Mouse (Mus musculus) G1E (cell line): ENCODE results near the gene Ormdl1. TPM values are rescaled to one million over a fixed set of nuclear protein-coding genes. Genes with fewer than 3 reads are reported as not detected.
"Not testable (repeated sequence)": the region's sequence is repeated elsewhere in the genome, so short reads cannot be mapped to it uniquely, and the experiment has no call there.

ENCODE experiments used
- ATAC-seq: 2 replicates; pipeline ENCODE4 v1.8.0; 2016; ENCODE audit warnings: mild to moderate bottlenecking; ENCODE audit not compliant: insufficient number of reproducible peaks, poor library complexity, low FRiP score, severe bottlenecking; ENCODE audit errors: extremely low read depth
- DNase-seq: peaks from one replicate; pipeline ENCODE4 v3.0.0; 2012; ENCODE audit warnings: low spot score
- H3K27me3 ChIP-seq: 2 replicates; pipeline ENCODE4 v1.6.1; 2012; ENCODE audit warnings: mild to moderate bottlenecking, low read length, inconsistent platforms; ENCODE audit not compliant: insufficient read depth
- H3K36me3 ChIP-seq: replicated peaks from 2 replicates; pipeline ENCODE3; 2012; ENCODE audit warnings: mild to moderate bottlenecking, inconsistent platforms
- H3K4me1 ChIP-seq: 2 replicates; pipeline ENCODE4 v1.6.1; 2012; ENCODE audit warnings: low read depth, low read length, inconsistent platforms, mixed read lengths; ENCODE audit not compliant: insufficient read depth
- H3K4me3 ChIP-seq: 2 replicates; pipeline ENCODE4 v1.5.1; 2012; ENCODE audit warnings: low read depth, mild to moderate bottlenecking, inconsistent platforms, low read length, moderate library complexity, mixed read lengths
- H3K9me3 ChIP-seq: replicated peaks from 2 replicates; pipeline ENCODE4 v1.6.1; 2012; ENCODE audit warnings: inconsistent platforms
- CTCF ChIP-seq: IDR thresholded peaks from 2 replicates; pipeline ENCODE4 v1.5.1; 2012; ENCODE audit warnings: low read depth, low read length, inconsistent platforms, mixed read lengths
- GATA1 ChIP-seq: IDR thresholded peaks from 2 replicates; pipeline ENCODE4 v1.6.1; 2012; ENCODE audit warnings: borderline replicate concordance, low read length, inconsistent platforms, mixed read lengths
- GATA2 ChIP-seq: IDR thresholded peaks from 2 replicates; pipeline ENCODE4 v1.6.1; 2012; ENCODE audit warnings: low read depth, low read length, inconsistent platforms, borderline replicate concordance
- POLR2AphosphoS5 ChIP-seq: IDR thresholded peaks from 2 replicates; pipeline ENCODE4 v1.6.1; 2012; ENCODE audit warnings: low read depth, low read length, inconsistent platforms; ENCODE audit not compliant: insufficient replicate concordance
- TAL1 ChIP-seq: conservative IDR thresholded peaks from 2 replicates; pipeline ENCODE4 v1.6.1; 2012; ENCODE audit warnings: low read depth, low read length, inconsistent platforms, mixed read lengths
- polyA plus RNA-seq: library from polyadenylated mRNA; stranded (reverse); fragments of >175 nt; gene quantifications from 2 replicates; pipeline ENCODE4 v1.2.3, GENCODE M21; 2012
- total RNA-seq, 2 experiments: library from RNA; stranded (forward) in 1 of 2; stranded (reverse) in 1 of 2; fragments of 200-1000 nt in 1 of 2; fragments of >200 nt in 1 of 2; fragmentation: Nextera tagmentation in 1 of 2; gene quantifications; 2 replicates each; pipeline ENCODE4 v1.2.3; 2014 to 2017

Gene Ormdl1
- total and polyA plus RNA-seq, 3 experiments: 2.0 to 98.6 (median 61.4) TPM

DNA sequence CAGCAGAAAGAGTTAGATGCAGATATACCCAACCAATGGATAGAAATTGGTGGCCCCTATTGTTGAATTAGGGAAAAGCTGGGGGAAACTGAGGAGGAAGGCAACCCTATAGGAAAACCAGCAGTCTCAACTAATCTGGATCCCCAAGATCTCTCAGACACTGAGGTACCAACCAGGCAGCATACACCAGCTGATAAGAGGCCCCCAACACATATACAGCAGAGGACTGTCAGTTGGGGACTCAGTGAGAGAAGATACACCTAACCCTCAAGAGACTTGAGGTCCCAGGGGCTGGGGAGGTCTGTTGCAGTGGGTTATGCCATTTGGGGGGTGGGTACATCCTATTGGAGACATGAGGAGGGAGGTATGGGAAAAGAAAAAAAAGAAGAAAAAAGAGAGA lies 38.6 kb downstream of the Ormdl1 start:
- Histone ChIP-seq H3K36me3 (no peaks in the 10 kb centered on the region), H3K27me3 (no peaks in the 10 kb centered on the region), H3K4me1 (peaks cover 9% of the 10 kb centered on the region; the same call in 1 of the 2 replicates), H3K9me3 (peaks cover 10% of the 10 kb centered on the region), H3K4me3 (no peak overlapping the region)
- no peak for DNase-seq
- no peak for ATAC-seq
- TF ChIP-seq POLR2AphosphoS5 (no peak), CTCF (no peak), GATA1 (no peak), TAL1 (no peak), GATA2 (no peak)

- H3K9me3 ChIP-seq: peaks cover 10% of the 10 kb centered on the region
- not testable (repeated sequence) for ATAC-seq, DNase-seq, H3K27me3 ChIP-seq, H3K4me3 ChIP-seq
- H3K36me3 ChIP-seq: peaks cover 15% of the 10 kb centered on the region
- peaks cover 14% of the 10 kb centered on the region; the same call in 1 of the 2 replicates for H3K4me1 ChIP-seq
Observed at GRCm38 (mm10) chr1:53337403-53337802, 40.5 kb downstream of the Ormdl1 start.

DNA sequence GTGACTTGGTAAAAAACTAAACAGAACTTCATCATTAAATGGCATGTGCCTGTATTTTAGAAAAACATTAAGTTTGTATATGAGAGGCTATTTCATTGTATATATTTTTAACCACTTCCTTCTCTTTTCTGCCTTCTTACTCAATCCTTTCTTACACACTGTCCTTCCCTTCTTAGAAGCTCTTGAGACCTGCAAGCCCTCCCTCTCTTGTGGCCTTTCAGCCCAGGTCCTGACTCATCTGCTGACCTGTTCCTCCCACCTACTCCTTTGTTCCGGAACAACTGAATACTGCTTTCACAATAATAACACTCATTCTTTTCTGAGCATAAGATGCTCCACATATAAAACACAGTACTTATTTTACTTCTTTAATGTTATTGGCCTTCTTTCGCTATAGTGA lies 44.2 kb downstream of the Ormdl1 start:
- TF ChIP-seq GATA2: no peak
- TF ChIP-seq GATA1: no peak
- no peak for TF ChIP-seq CTCF
- no peak for TF ChIP-seq TAL1
- TF ChIP-seq POLR2AphosphoS5: no peak
- ATAC-seq: no peak

DNA sequence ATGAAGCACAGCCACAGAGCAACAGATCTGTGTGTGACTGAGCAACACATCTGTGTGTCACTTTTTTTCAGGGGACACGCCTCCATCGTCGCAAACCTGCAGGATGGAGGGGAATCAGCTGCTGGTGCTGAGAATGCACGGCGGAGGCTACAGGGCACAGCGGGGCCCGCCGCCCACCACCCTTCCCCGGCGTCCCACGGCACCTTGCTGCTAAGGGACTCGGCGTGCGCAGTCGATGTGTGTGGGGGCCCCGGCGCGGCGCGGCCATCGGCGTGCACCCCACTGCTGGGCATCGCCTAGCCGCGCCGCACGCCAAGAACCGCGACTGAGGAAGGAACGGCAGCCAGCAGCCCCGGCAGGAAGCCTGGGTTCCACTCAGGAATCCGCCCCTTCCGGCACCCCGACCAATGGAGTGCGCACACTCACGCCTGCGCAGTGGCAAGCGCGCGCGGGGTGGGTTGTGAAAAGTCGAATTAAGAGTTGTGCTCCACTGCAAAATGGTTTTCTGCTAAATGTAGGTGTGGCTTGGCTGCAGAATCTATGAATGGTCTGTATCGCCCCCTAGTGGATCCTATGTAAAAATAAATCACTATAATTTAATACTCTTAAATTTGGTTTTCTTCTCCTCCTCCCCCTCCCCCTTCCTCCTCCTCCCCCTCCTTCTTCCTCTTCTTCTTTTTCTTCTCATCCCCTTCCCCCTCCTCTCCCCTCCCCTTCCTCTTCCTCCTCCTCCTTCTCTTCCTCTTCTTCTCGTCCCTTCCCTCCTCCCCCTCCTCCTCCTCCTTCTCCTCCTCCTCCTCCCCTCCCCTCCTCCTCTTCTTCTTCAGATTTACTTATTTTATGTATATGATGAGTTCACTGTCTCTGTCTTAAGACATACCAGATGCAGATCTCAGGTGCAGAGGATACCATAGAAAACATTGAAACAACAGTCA lies 55.7 kb downstream of the Ormdl1 start, which contains the start of the genes Asdurf, Gm28551 and Asnsd1:
Asdurf (minus strand) TSS at position 293 of the 935 bp plus-strand sequence.
Gm28551 (minus strand) TSS at position 341 of the 935 bp plus-strand sequence.
Asnsd1 (minus strand) TSS at position 426 of the 935 bp plus-strand sequence.
- DNase-seq (peak; percentile 100), ATAC-seq (peak; percentile 98)
- Histone ChIP-seq H3K4me1 (peaks cover 16% of the 10 kb centered on the region), H3K4me3 (peak within 1 kb of the TSS; percentile 100), H3K27me3 (peaks cover 4% of the 10 kb centered on the region; the same call in 1 of the 2 replicates), H3K36me3 (peaks cover 23% of the 10 kb centered on the region), H3K9me3 (no peaks in the 10 kb centered on the region)
- no peak for TF ChIP-seq GATA2
- no peak for TF ChIP-seq GATA1
- no peak for TF ChIP-seq CTCF
- no peak for TF ChIP-seq POLR2AphosphoS5

More for the DNA sequence above, 44.2 kb downstream of the Ormdl1 start:
- Histone ChIP-seq H3K9me3 (no peaks in the 10 kb centered on the region), H3K4me1 (peaks cover 9% of the 10 kb centered on the region; the same call in 1 of the 2 replicates), H3K27me3 (no peaks in the 10 kb centered on the region), H3K36me3 (peaks cover 44% of the 10 kb centered on the region), H3K4me3 (no peak overlapping the region)
- DNase-seq: no peak

GRCm38 (mm10) chr1:53358988-53359387 lies 62.1 kb downstream of the Ormdl1 start:
- Histone ChIP-seq H3K4me1 (no peaks in the 10 kb centered on the region), H3K36me3 (no peaks in the 10 kb centered on the region), H3K27me3 (peaks cover 40% of the 10 kb centered on the region), H3K4me3 (no peak overlapping the region), H3K9me3 (no peaks in the 10 kb centered on the region)
- no peak for TF ChIP-seq CTCF
- TF ChIP-seq GATA2: no peak
- TF ChIP-seq POLR2AphosphoS5: no peak
- TF ChIP-seq GATA1: no peak
- no peak for TF ChIP-seq TAL1
- DNase-seq: no peak
- ATAC-seq: no peak

Other genes with a start within 250 kb of the Ormdl1 start
- not detected in 2 replicates for gene Mstn, start 235.5 kb upstream of the Ormdl1 start, total RNA-seq (2014; fragmentation: Nextera tagmentation)
- 0.05 and 0.06 TPM in 2 replicates for gene Mstn, start 235.5 kb upstream of the Ormdl1 start, total RNA-seq (2017)
- gene Mstn, start 235.5 kb upstream of the Ormdl1 start, polyA plus RNA-seq: not detected in 2 replicates
- gene 1700019A02Rik, start 109.5 kb upstream of the Ormdl1 start, total RNA-seq (2014; fragmentation: Nextera tagmentation): not detected in 2 replicates
- not detected in 2 replicates for gene 1700019A02Rik, start 109.5 kb upstream of the Ormdl1 start, total RNA-seq (2017)
- not detected in 2 replicates for gene 1700019A02Rik, start 109.5 kb upstream of the Ormdl1 start, polyA plus RNA-seq
- gene Pms1, start 77 bp upstream of the Ormdl1 start, total RNA-seq (2014; fragmentation: Nextera tagmentation): 49.3 and 51.5 TPM in 2 replicates
- 41.0 and 44.5 TPM in 2 replicates for gene Pms1, start 77 bp upstream of the Ormdl1 start, total RNA-seq (2017)
- 2.1 and 2.9 TPM in 2 replicates for gene Pms1, start 77 bp upstream of the Ormdl1 start, polyA plus RNA-seq
- 7.2 TPM in 1 of 2 replicates, not detected in the other for gene Gm28778, start within 50 bp of the Ormdl1 start, total RNA-seq (2014; fragmentation: Nextera tagmentation)
- 3.4 TPM in 1 of 2 replicates, not detected in the other for gene Gm28778, start within 50 bp of the Ormdl1 start, total RNA-seq (2017)
- not detected in 2 replicates for gene Gm28778, start within 50 bp of the Ormdl1 start, polyA plus RNA-seq
- gene Osgepl1, start 16.5 kb downstream of the Ormdl1 start, total RNA-seq (2014; fragmentation: Nextera tagmentation): 87.3 and 102 TPM in 2 replicates
- 42.9 and 51.6 TPM in 2 replicates for gene Osgepl1, start 16.5 kb downstream of the Ormdl1 start, total RNA-seq (2017)
- gene Osgepl1, start 16.5 kb downstream of the Ormdl1 start, polyA plus RNA-seq: 1.2 and 2.1 TPM in 2 replicates
- not detected in 2 replicates for gene Asdurf, start 55.5 kb downstream of the Ormdl1 start, total RNA-seq (2014; fragmentation: Nextera tagmentation)
- gene Asdurf, start 55.5 kb downstream of the Ormdl1 start, total RNA-seq (2017): 22.0 and 55.5 TPM in 2 replicates
- 13.1 and 111 TPM in 2 replicates for gene Asdurf, start 55.5 kb downstream of the Ormdl1 start, polyA plus RNA-seq
- gene Gm28551, start 55.6 kb downstream of the Ormdl1 start, total RNA-seq (2014; fragmentation: Nextera tagmentation): 18.3 and 24.2 TPM in 2 replicates
- gene Gm28551, start 55.6 kb downstream of the Ormdl1 start, total RNA-seq (2017): 0.41 and 0.49 TPM in 2 replicates
- gene Gm28551, start 55.6 kb downstream of the Ormdl1 start, polyA plus RNA-seq: 0.06 TPM in 1 of 2 replicates, not detected in the other
- gene Asnsd1, start 55.7 kb downstream of the Ormdl1 start, total RNA-seq (2014; fragmentation: Nextera tagmentation): 170 and 186 TPM in 2 replicates
- gene Asnsd1, start 55.7 kb downstream of the Ormdl1 start, total RNA-seq (2017): 221 and 250 TPM in 2 replicates
- 44.9 and 56.5 TPM in 2 replicates for gene Asnsd1, start 55.7 kb downstream of the Ormdl1 start, polyA plus RNA-seq